Mouse (Mus musculus) CH12.LX (cell line): ENCODE data around the gene Lysmd1.

Experiments used
- CTCF ChIP-seq, 2 experiments: IDR thresholded peaks in 1 of 2; conservative IDR thresholded peaks in 1 of 2; 2 replicates each; pipeline ENCODE4 v1.5.1; 2011 to 2012; ENCODE audit warnings: low read depth in 2 of 2, low read length in 2 of 2, improper control_type of control experiment in 1 of 2, inconsistent platforms in 1 of 2, mild to moderate bottlenecking in 1 of 2, moderate library complexity in 1 of 2
- JUN ChIP-seq: IDR thresholded peaks from 2 replicates; pipeline ENCODE4 v1.6.1; 2011; ENCODE audit warnings: low read depth, mild to moderate bottlenecking, low read length, improper control_type of control experiment, moderate library complexity; ENCODE audit not compliant: insufficient read depth
- POLR2A ChIP-seq: IDR thresholded peaks from 2 replicates; pipeline ENCODE4 v1.6.1; 2011; ENCODE audit warnings: low read depth, mild to moderate bottlenecking, improper control_type of control experiment, low read length

DNA sequence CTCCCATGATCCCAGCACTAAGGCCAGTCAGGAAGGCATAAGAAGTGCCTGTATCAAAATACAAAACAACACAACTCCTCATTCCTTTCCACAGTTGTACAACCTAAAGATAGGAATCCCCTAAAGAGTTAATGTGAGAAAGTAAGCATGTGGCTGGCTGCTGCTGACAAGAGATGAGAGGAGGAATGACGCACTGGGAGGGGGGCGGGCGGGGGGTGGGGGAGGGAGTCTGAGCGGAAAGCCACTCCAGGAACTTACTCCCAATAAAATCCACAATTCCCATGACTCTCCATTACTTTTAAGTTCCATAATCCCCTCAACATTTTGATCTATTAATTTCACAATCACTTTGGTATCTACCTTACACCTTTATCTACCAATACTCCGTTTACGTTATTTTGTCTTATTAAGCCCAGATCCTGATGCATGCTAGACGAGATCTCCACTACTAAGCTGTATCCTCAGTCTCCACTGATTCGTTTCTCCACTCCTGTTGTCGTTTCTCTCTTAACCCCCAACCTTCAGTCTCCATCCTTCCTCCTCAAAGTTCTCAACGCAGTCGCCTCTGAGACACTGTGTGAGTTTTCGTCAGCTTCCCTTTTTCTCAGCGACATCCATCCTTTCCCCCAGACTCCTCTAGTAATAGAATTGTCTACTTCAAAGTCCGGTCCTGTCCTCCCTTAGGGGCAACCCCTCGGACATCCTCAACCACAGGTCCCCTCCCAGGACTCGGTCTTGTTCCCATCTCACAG, 28.1 kb upstream of the Lysmd1 start:
- TF ChIP-seq POLR2A, result no peak
- TF ChIP-seq CTCF (conservative IDR thresholded peaks at IDR 0.05 in 1 of 2, IDR thresholded peaks at IDR 0.05 in 1 of 2; ENCODE audit: low read depth in 2 of 2, low read length in 2 of 2), result no peak
- TF ChIP-seq JUN, result no peak
